Mouse (Mus musculus) neural tube, embryonic 13.5 days (tissue): ENCODE data around the gene Gstt4. TPM values are rescaled to one million over a fixed set of nuclear protein-coding genes. Genes with fewer than 3 reads are reported as not detected.
A peak's percentile ranks its signal among the peaks of the same experiment; 100 is the strongest.
"Not testable (repeated sequence)": the region's sequence is repeated elsewhere in the genome, so short reads cannot be mapped to it uniquely, and the experiment has no call there.

Experiments
- ATAC-seq: fragments of 200-750 bp; cut with Nextera tagmentation; 2 replicates; pipeline ENCODE4 v1.8.0; 2017; ENCODE audit warnings: low read depth, mild to moderate bottlenecking, moderate TSS enrichment, moderate library complexity
- H3K27ac ChIP-seq: fragments of 300-500 bp; sonication (generic); replicated peaks from 2 replicates; pipeline ENCODE4 v1.5.1; 2015; ENCODE audit warnings: moderate library complexity, mild to moderate bottlenecking, inconsistent platforms
- H3K27me3 ChIP-seq: fragments of 300-500 bp; sonication (generic); 2 replicates; pipeline ENCODE4 v1.6.1; 2015; ENCODE audit warnings: mild to moderate bottlenecking, inconsistent platforms
- H3K36me3 ChIP-seq: fragments of 300-500 bp; sonication (generic); 2 replicates; pipeline ENCODE4 v1.6.1; 2015; ENCODE audit warnings: mild to moderate bottlenecking, inconsistent platforms
- H3K4me1 ChIP-seq: fragments of 300-500 bp; sonication (generic); replicated peaks from 2 replicates; pipeline ENCODE4 v1.6.1; 2015; ENCODE audit warnings: inconsistent platforms
- H3K4me2 ChIP-seq: fragments of 300-500 bp; sonication (generic); 2 replicates; pipeline ENCODE4 v1.6.1; 2015; ENCODE audit warnings: inconsistent platforms, mild to moderate bottlenecking, moderate library complexity
- H3K4me3 ChIP-seq: fragments of 300-500 bp; sonication (generic); 2 replicates; pipeline ENCODE4 v1.5.1; 2015; ENCODE audit warnings: mild to moderate bottlenecking, inconsistent platforms
- H3K9ac ChIP-seq: fragments of 300-500 bp; sonication (generic); 2 replicates; pipeline ENCODE4 v1.6.1; 2015; ENCODE audit warnings: moderate library complexity, mild to moderate bottlenecking, inconsistent platforms
- H3K9me3 ChIP-seq: fragments of 300-500 bp; sonication (generic); 2 replicates; pipeline ENCODE4 v1.6.1; 2016; ENCODE audit warnings: inconsistent platforms
- WGBS: fragments of 180-500 bp; shearing (Covaris S2); methylation state at CpG from one replicate; pipeline ENCODE4 v1.1.7; 2015; 5-methylcytosine and 5-hydroxymethylcytosine counted together
- polyA plus RNA-seq: library from polyadenylated mRNA; unstranded; fragments of >200 nt; fragmentation: Nextera tagmentation; extraction: Ambion mirVana; gene quantifications from 2 replicates; pipeline ENCODE4 v1.2.1, GENCODE M21; 2015

Gene Gstt4
- polyA plus RNA-seq, 1 experiment from 2014 or later = not detected

- ATAC-seq = no peak
- no peak within 1 kb of the TSS for H3K27ac ChIP-seq
- peak within 1 kb of the TSS; percentile 67 for H3K9ac ChIP-seq
- peaks cover 56% of the 10 kb centered on the region for H3K27me3 ChIP-seq
- 1% methylated on average over 28 of the region's 28 CpGs for WGBS
- H3K4me3 ChIP-seq = peak within 1 kb of the TSS; percentile 38
- no peaks in the 10 kb centered on the region for H3K36me3 ChIP-seq
- peak within 1 kb of the TSS; percentile 71 for H3K4me2 ChIP-seq
- H3K4me1 ChIP-seq = peaks cover 10% of the 10 kb centered on the region
- H3K9me3 ChIP-seq = no peaks in the 10 kb centered on the region
Observed at GRCm38 (mm10) chr10:75780769-75781578, 41.4 kb downstream of the Gstt4 start, which contains the start of the genes Gm20441 and Gstt3. TSS of gene Gm20441 (minus strand) at chr10:75780954. TSS of gene Gstt3 (minus strand) at chr10:75781414.

GRCm38 (mm10) chr10:75779206-75780174, 42.9 kb downstream of the Gstt4 start:
- H3K27ac ChIP-seq = no peak overlapping the region
- peaks cover 10% of the 10 kb centered on the region for H3K4me1 ChIP-seq
- H3K9me3 ChIP-seq = no peaks in the 10 kb centered on the region
- no peak for ATAC-seq
- peaks cover 60% of the 10 kb centered on the region for H3K27me3 ChIP-seq
- no peak overlapping the region for H3K4me2 ChIP-seq
- H3K4me3 ChIP-seq = no peak overlapping the region
- H3K36me3 ChIP-seq = no peaks in the 10 kb centered on the region
- no peak overlapping the region for H3K9ac ChIP-seq
- WGBS = 38% methylated on average over 15 of the region's 15 CpGs

- H3K4me2 ChIP-seq = no peak overlapping the region
- no peaks in the 10 kb centered on the region for H3K36me3 ChIP-seq
- no peak overlapping the region for H3K27ac ChIP-seq
- WGBS = 80% methylated on average over 2 of the region's 2 CpGs
- no peak overlapping the region for H3K9ac ChIP-seq
- H3K4me1 ChIP-seq = peaks cover 14% of the 10 kb centered on the region
- H3K9me3 ChIP-seq = no peaks in the 10 kb centered on the region
- no peak overlapping the region for H3K4me3 ChIP-seq
- H3K27me3 ChIP-seq = peaks cover 60% of the 10 kb centered on the region
- no peak for ATAC-seq
Observed at GRCm38 (mm10) chr10:75777885-75778284, 44.5 kb downstream of the Gstt4 start.

- Histone ChIP-seq H3K4me1 (peaks cover 24% of the 10 kb centered on the region), H3K27me3 (peaks cover 46% of the 10 kb centered on the region), H3K27ac (no peak overlapping the region), H3K4me2 (no peak overlapping the region), H3K9ac (no peak overlapping the region), H3K9me3 (no peaks in the 10 kb centered on the region), H3K36me3 (no peaks in the 10 kb centered on the region), H3K4me3 (no peak overlapping the region)
- no peak for ATAC-seq
- 90% methylated on average over 6 of the region's 6 CpGs for whole genome bisulfite sequencing
Observed at GRCm38 (mm10) chr10:75776562-75776961, 45.8 kb downstream of the Gstt4 start.

GRCm38 (mm10) chr10:75774587-75774986, 47.8 kb downstream of the Gstt4 start:
- no peaks in the 10 kb centered on the region for H3K9me3 ChIP-seq
- H3K9ac ChIP-seq = no peak overlapping the region
- no peak overlapping the region for H3K4me3 ChIP-seq
- H3K27ac ChIP-seq = no peak overlapping the region
- H3K27me3 ChIP-seq = peaks cover 27% of the 10 kb centered on the region
- H3K4me2 ChIP-seq = no peak overlapping the region
- H3K36me3 ChIP-seq = no peaks in the 10 kb centered on the region
- no peak for ATAC-seq
- peaks cover 15% of the 10 kb centered on the region for H3K4me1 ChIP-seq
- 94% methylated on average over 9 of the region's 9 CpGs for WGBS

- Histone ChIP-seq H3K9me3 (no peaks in the 10 kb centered on the region), H3K4me1 (peaks cover 15% of the 10 kb centered on the region), H3K4me2 (0 out of 2 replicates have a peak overlapping the region, but pooled peaks have one; percentile 96), H3K9ac (no peak overlapping the region), H3K27ac (no peak overlapping the region), H3K27me3 (peaks cover 22% of the 10 kb centered on the region), H3K4me3 (no peak overlapping the region), H3K36me3 (no peaks in the 10 kb centered on the region)
- 91% methylated on average over 5 of the region's 5 CpGs for WGBS
- ATAC-seq = no peak
Observed at GRCm38 (mm10) chr10:75774102-75774501, 48.2 kb downstream of the Gstt4 start.

GRCm38 (mm10) chr10:75772795-75773664, 49.3 kb downstream of the Gstt4 start, which contains the start of gene Ddt:
TSS of gene Ddt (minus strand) at chr10:75773414.
- Histone ChIP-seq H3K27ac (no peak within 1 kb of the TSS), H3K9ac (peak within 1 kb of the TSS; percentile 72), H3K27me3 (peaks cover 14% of the 10 kb centered on the region; the same call in 1 of the 2 replicates), H3K9me3 (no peaks in the 10 kb centered on the region), H3K4me2 (peak within 1 kb of the TSS; percentile 96), H3K36me3 (no peaks in the 10 kb centered on the region), H3K4me3 (peak within 1 kb of the TSS; percentile 51), H3K4me1 (peaks cover 15% of the 10 kb centered on the region)
- ATAC-seq = peak; percentile 97
- under 1% methylated on average over 46 of the region's 47 CpGs for WGBS

- not testable (repeated sequence) for H3K27ac ChIP-seq, H3K4me2 ChIP-seq, ATAC-seq, H3K9me3 ChIP-seq, H3K36me3 ChIP-seq, H3K4me3 ChIP-seq, H3K27me3 ChIP-seq, H3K9ac ChIP-seq
- peaks cover 20% of the 10 kb centered on the region for H3K4me1 ChIP-seq
- WGBS = 45% methylated on average over 5 of the region's 5 CpGs
Observed at GRCm38 (mm10) chr10:75767756-75768155, 54.6 kb downstream of the Gstt4 start.

- Histone ChIP-seq H3K27me3 (no peaks in the 10 kb centered on the region), H3K4me1 (peaks cover 18% of the 10 kb centered on the region), H3K36me3 (no peaks in the 10 kb centered on the region), H3K4me3 (no peak overlapping the region), H3K27ac (no peak overlapping the region), H3K4me2 (no peak overlapping the region), H3K9me3 (no peaks in the 10 kb centered on the region), H3K9ac (no peak overlapping the region)
- WGBS = 88% methylated on average over 6 of the region's 6 CpGs
- no peak for ATAC-seq
Observed at GRCm38 (mm10) chr10:75766856-75767255, 55.5 kb downstream of the Gstt4 start.
